Mouse (Mus musculus): Measurements from ENCODE around the gene Fbxo11.
A peak's percentile ranks its signal among the peaks of the same experiment; 100 is the strongest.
"Not testable (repeated sequence)": the region's sequence is repeated elsewhere in the genome, so short reads cannot be mapped to it uniquely, and the experiment has no call there.

Fbxo11 gene

GRCm38 (mm10) chr17:88066799-88067198, 1.7 kb upstream of the Fbxo11 start:
- no peak for DNase-seq

GRCm38 (mm10) chr17:88065801-88066646, 933 bp upstream of the Fbxo11 start:
- peak; percentile 87 to 94 for DNase-seq

GRCm38 (mm10) chr17:88064347-88065030, 602 bp downstream of the Fbxo11 start:
- DNase-seq = peak; percentile 68 to 81

- peak; percentile 69 to 76 for DNase-seq
Observed at GRCm38 (mm10) chr17:88063980-88064346, 1.1 kb downstream of the Fbxo11 start.

- DNase-seq = no peak
Observed at GRCm38 (mm10) chr17:88062860-88063580, 2.1 kb downstream of the Fbxo11 start.

GRCm38 (mm10) chr17:88061942-88062341, 3.1 kb downstream of the Fbxo11 start:
- DNase-seq = no peak

GRCm38 (mm10) chr17:88058280-88058679, 6.8 kb downstream of the Fbxo11 start:
- DNase-seq = no peak

- no peak for DNase-seq
Observed at GRCm38 (mm10) chr17:88057846-88058245, 7.2 kb downstream of the Fbxo11 start.

- no peak for DNase-seq
Observed at GRCm38 (mm10) chr17:88051679-88052078, 13.4 kb downstream of the Fbxo11 start.

- DNase-seq = no peak
Observed at GRCm38 (mm10) chr17:88050892-88051291, 14.2 kb downstream of the Fbxo11 start.

- no peak for DNase-seq
Observed at GRCm38 (mm10) chr17:88050318-88050717, 14.8 kb downstream of the Fbxo11 start.

- peak; percentile 22 to 30 for DNase-seq
Observed at GRCm38 (mm10) chr17:88042099-88043086, 22.7 kb downstream of the Fbxo11 start.

- no peak for DNase-seq
Observed at GRCm38 (mm10) chr17:88040810-88041209, 24.3 kb downstream of the Fbxo11 start.

GRCm38 (mm10) chr17:88034418-88034817, 30.7 kb downstream of the Fbxo11 start:
- no peak for DNase-seq

GRCm38 (mm10) chr17:88031755-88032154, 33.3 kb downstream of the Fbxo11 start:
- no peak for DNase-seq

- peak; percentile 27 to 29 for DNase-seq
Observed at GRCm38 (mm10) chr17:88029194-88029970, 35.7 kb downstream of the Fbxo11 start.

GRCm38 (mm10) chr17:88025227-88025626, 39.9 kb downstream of the Fbxo11 start:
- DNase-seq = peak; percentile 50 to 54

- DNase-seq = no peak
Observed at GRCm38 (mm10) chr17:88023924-88024323, 41.2 kb downstream of the Fbxo11 start.

- DNase-seq = not testable (repeated sequence)
Observed at GRCm38 (mm10) chr17:88016027-88016426, 49.1 kb downstream of the Fbxo11 start.

- no peak for DNase-seq
Observed at GRCm38 (mm10) chr17:88014456-88014855, 50.6 kb downstream of the Fbxo11 start.

GRCm38 (mm10) chr17:88006956-88007355, 58.1 kb downstream of the Fbxo11 start:
- DNase-seq = no peak

All from kidney, postnatal 4 days (tissue).